Mouse (Mus musculus): Measurements from ENCODE around the gene Traf1. TPM values are rescaled to one million over a fixed set of nuclear protein-coding genes. Genes with fewer than 3 reads are reported as not detected.

Traf1 gene
- total and polyA plus RNA-seq, 2 experiments from 2014 or later: 1.4 to 3.0 TPM

DNA sequence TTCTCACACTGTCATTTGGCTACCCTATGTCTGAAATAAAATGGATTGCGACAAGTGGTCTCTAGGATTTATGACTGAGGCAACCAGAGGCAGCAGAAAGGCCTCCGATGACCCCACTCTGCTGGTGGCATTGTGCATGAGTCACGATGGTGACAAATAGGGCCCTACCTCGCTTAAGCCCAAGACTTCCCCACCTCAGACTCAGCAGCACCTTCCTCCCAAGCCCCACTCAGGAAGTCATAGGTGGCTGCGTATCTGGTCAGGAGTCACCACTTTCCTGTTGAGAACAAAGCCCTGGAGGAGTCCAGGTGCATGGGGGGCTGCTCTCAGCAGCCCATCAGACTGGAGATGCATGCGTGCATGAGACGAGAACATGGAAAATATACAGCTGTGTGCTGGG is 3.0 kb downstream of the Traf1 start:
- ATAC-seq (ENCODE audit: low FRiP score): no peak

DNA sequence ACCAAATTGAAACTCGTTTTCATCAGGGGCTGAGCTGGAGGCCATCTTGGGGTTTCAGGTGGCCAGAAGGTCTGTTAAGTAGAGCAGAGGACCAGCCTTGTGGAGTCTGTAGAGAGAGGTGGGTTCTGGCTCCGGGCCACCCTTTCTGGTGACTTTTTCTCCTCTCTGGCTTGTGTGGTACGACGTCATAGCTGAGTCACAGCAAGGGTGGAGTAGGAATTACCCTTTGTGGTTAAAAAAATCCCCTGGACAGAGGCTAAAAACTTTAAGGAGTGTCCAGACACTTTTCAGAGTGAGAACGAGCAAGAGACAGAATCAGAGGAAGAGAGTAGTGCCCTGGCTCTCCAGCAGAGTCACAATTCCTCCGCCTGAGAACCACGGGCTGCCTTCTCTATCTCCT is 3.5 kb downstream of the Traf1 start:
- no peaks in the 10 kb centered on the region for H3K27me3 ChIP-seq (ENCODE audit: insufficient read depth, low read length)
- DNase-seq (ENCODE audit: low spot score) (no peak), ATAC-seq (ENCODE audit: low FRiP score) (no peak)
- H3K4me2 ChIP-seq (ENCODE audit: low read depth, low read length, poor library complexity, severe bottlenecking): no peak overlapping the region
- H3K27ac ChIP-seq (ENCODE audit: low read depth, low read length): no peak overlapping the region
- no peak overlapping the region for H3K9ac ChIP-seq (replicated peaks; ENCODE audit: low read length, poor library complexity, severe bottlenecking)
- TF ChIP-seq CTCF (IDR thresholded peaks at IDR 0.05): no peak
- H3K36me3 ChIP-seq (ENCODE audit: insufficient read depth, low read length): no peaks in the 10 kb centered on the region
- H3K4me1 ChIP-seq (ENCODE audit: insufficient read depth, low read length): no peaks in the 10 kb centered on the region
- no peak overlapping the region for H3K4me3 ChIP-seq (ENCODE audit: low read depth, low read length)
- H3K9me3 ChIP-seq (ENCODE audit: low read length): no peaks in the 10 kb centered on the region
- 80% methylated on average over 7 of the region's 7 CpGs for WGBS

More for the DNA sequence above, 3.0 kb downstream of the Traf1 start:
- Histone ChIP-seq H3K9me3 (ENCODE audit: low read length) (no peaks in the 10 kb centered on the region), H3K4me1 (ENCODE audit: insufficient read depth, low read length) (no peaks in the 10 kb centered on the region), H3K9ac (replicated peaks; ENCODE audit: low read length, poor library complexity, severe bottlenecking) (no peak overlapping the region), H3K36me3 (ENCODE audit: insufficient read depth, low read length) (no peaks in the 10 kb centered on the region), H3K27me3 (ENCODE audit: insufficient read depth, low read length) (no peaks in the 10 kb centered on the region), H3K27ac (ENCODE audit: low read depth, low read length) (no peak overlapping the region), H3K4me2 (ENCODE audit: low read depth, low read length, poor library complexity, severe bottlenecking) (no peak overlapping the region), H3K4me3 (ENCODE audit: low read depth, low read length) (no peak overlapping the region)
- DNase-seq (ENCODE audit: low spot score): no peak
- no peak for TF ChIP-seq CTCF (IDR thresholded peaks at IDR 0.05)
- WGBS: 96% methylated on average over 7 of the region's 7 CpGs

- H3K4me1 ChIP-seq (ENCODE audit: insufficient read depth, low read length): no peaks in the 10 kb centered on the region
- H3K9ac ChIP-seq (replicated peaks; ENCODE audit: low read length, poor library complexity, severe bottlenecking): no peak overlapping the region
- no peak for ATAC-seq (ENCODE audit: low FRiP score)
- no peak overlapping the region for H3K4me3 ChIP-seq (ENCODE audit: low read depth, low read length)
- DNase-seq (ENCODE audit: low spot score): no peak
- H3K27me3 ChIP-seq (ENCODE audit: insufficient read depth, low read length): no peaks in the 10 kb centered on the region
- no peak overlapping the region for H3K27ac ChIP-seq (ENCODE audit: low read depth, low read length)
- no peaks in the 10 kb centered on the region for H3K9me3 ChIP-seq (ENCODE audit: low read length)
- H3K36me3 ChIP-seq (ENCODE audit: insufficient read depth, low read length): no peaks in the 10 kb centered on the region
- WGBS: 87% methylated on average over 1 of the region's 1 CpGs
- H3K4me2 ChIP-seq (ENCODE audit: low read depth, low read length, poor library complexity, severe bottlenecking): no peak overlapping the region
- TF ChIP-seq CTCF (IDR thresholded peaks at IDR 0.05): no peak
These were observed 4.2 kb downstream of the Traf1 start for GRCm38 (mm10) chr2:34957405-34957804.

DNA sequence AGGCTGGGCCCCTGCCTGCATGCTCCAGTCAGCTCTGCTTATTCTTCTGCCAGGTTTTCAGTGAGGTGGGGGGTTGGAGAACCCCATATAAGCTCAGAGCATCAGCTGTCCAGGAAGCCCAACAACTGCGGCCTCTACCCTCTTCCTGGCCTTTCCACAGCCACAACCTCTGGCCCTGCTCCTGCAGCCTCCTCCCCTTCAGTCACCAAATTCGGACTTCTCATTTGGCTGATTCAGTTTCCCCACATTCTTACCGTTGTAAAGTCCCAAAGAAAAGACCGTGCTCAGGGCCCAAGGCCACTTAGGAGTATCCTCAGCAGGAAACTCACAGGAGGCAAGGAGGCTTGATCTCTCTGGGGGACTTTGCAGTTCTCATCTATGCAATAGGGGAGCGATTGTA is 4.6 kb downstream of the Traf1 start:
- ATAC-seq (ENCODE audit: low FRiP score): no peak
- Histone ChIP-seq H3K4me1 (ENCODE audit: insufficient read depth, low read length) (no peaks in the 10 kb centered on the region), H3K9ac (replicated peaks; ENCODE audit: low read length, poor library complexity, severe bottlenecking) (no peak overlapping the region), H3K27me3 (ENCODE audit: insufficient read depth, low read length) (no peaks in the 10 kb centered on the region), H3K36me3 (ENCODE audit: insufficient read depth, low read length) (no peaks in the 10 kb centered on the region), H3K4me3 (ENCODE audit: low read depth, low read length) (no peak overlapping the region), H3K4me2 (ENCODE audit: low read depth, low read length, poor library complexity, severe bottlenecking) (no peak overlapping the region), H3K27ac (ENCODE audit: low read depth, low read length) (no peak overlapping the region), H3K9me3 (ENCODE audit: low read length) (no peaks in the 10 kb centered on the region)
- WGBS: 71% methylated on average over 5 of the region's 5 CpGs
- DNase-seq (ENCODE audit: low spot score): no peak
- no peak for TF ChIP-seq CTCF (IDR thresholded peaks at IDR 0.05)

GRCm38 (mm10) chr2:34954344-34954743 is 7.2 kb downstream of the Traf1 start:
- no peak for ATAC-seq (ENCODE audit: low FRiP score)
- no peaks in the 10 kb centered on the region for H3K4me1 ChIP-seq (ENCODE audit: insufficient read depth, low read length)
- H3K27me3 ChIP-seq (ENCODE audit: insufficient read depth, low read length): no peaks in the 10 kb centered on the region
- no peak for TF ChIP-seq CTCF (IDR thresholded peaks at IDR 0.05)
- H3K9me3 ChIP-seq (ENCODE audit: low read length): no peaks in the 10 kb centered on the region
- no peak overlapping the region for H3K27ac ChIP-seq (ENCODE audit: low read depth, low read length)
- no peak for DNase-seq (ENCODE audit: low spot score)
- H3K36me3 ChIP-seq (ENCODE audit: insufficient read depth, low read length): no peaks in the 10 kb centered on the region
- H3K4me2 ChIP-seq (ENCODE audit: low read depth, low read length, poor library complexity, severe bottlenecking): no peak overlapping the region
- no peak overlapping the region for H3K9ac ChIP-seq (replicated peaks; ENCODE audit: low read length, poor library complexity, severe bottlenecking)
- no peak overlapping the region for H3K4me3 ChIP-seq (ENCODE audit: low read depth, low read length)

- Histone ChIP-seq H3K4me2 (ENCODE audit: low read depth, low read length, poor library complexity, severe bottlenecking) (no peak overlapping the region), H3K4me3 (ENCODE audit: low read depth, low read length) (no peak overlapping the region), H3K27me3 (ENCODE audit: insufficient read depth, low read length) (no peaks in the 10 kb centered on the region), H3K36me3 (ENCODE audit: insufficient read depth, low read length) (no peaks in the 10 kb centered on the region), H3K9ac (replicated peaks; ENCODE audit: low read length, poor library complexity, severe bottlenecking) (no peak overlapping the region), H3K4me1 (ENCODE audit: insufficient read depth, low read length) (no peaks in the 10 kb centered on the region), H3K9me3 (ENCODE audit: low read length) (no peaks in the 10 kb centered on the region), H3K27ac (ENCODE audit: low read depth, low read length) (no peak overlapping the region)
- WGBS: 78% methylated on average over 2 of the region's 2 CpGs
- DNase-seq (ENCODE audit: low spot score) (no peak), ATAC-seq (ENCODE audit: low FRiP score) (no peak)
- no peak for TF ChIP-seq CTCF (IDR thresholded peaks at IDR 0.05)
These were observed 7.9 kb downstream of the Traf1 start for GRCm38 (mm10) chr2:34953547-34954116.

All from midbrain, postnatal 0 days (tissue).